Mouse (Mus musculus) retina, postnatal 7 days (tissue): ENCODE measurements around the gene Col5a1.

Experiments used
- DNase-seq: peaks from one replicate; pipeline ENCODE4 v3.0.0-alpha.2; 2012; ENCODE audit warnings: low read depth, low spot score

Gene Col5a1

DNA sequence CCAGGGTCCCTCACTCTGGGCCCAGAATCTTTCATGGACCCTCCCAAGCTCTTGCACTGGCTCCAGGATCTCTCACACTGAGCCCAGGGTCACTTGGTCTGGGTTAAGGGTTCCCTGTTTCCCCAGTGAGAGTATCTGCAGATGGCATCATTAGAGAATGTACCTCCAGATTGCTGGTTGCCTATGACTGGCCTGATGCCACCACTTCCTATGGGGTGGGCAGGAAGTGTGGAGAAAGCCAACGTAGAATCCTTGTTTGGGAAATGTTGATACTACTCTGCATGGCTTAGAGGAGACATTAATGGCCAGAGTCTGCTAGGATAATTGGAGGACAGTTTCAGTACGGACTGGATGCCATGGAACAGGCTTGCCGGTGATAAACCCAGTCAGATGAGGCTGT, 76.2 kb downstream of the Col5a1 start:
- DNase-seq: no peak

DNA sequence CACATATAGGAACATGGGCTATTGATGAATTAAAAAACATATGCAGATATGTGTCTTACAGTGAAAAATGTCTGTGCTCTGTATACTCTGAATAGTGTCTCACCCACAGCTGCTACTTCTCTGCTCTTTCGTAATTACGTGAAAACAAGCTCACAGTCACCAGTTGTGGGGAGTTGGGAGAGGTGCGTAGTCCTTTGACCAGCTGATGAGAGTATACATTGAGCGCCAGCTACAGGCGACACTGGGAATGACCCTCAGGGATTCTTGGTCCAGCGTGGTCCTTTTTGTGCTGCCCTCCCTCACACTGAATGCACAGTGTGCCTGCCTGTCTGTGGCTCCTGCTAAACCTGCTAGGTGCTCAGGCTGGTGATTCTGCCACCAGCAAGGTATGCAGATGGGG, 82.9 kb downstream of the Col5a1 start:
- peak; percentile 40 for DNase-seq

DNA sequence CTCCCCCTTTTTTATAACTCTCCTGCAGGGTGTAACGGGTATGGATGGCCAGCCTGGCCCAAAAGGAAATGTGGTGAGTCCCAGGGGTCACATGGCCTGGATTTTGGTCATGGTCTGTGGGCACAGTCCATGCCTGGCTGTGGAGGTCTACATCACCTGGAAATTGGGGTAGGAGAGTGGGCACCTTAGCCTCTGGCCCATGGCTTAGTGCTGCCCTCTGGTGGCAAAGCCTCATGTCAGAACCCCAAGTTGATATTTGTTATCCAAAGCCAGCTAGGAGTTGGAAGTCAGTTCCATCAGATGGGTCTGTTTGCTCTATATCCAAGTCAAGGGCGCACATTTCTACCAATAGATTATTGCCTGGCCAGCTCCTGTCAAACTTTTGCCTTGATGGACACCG, 87.6 kb downstream of the Col5a1 start:
- peak; percentile 59 for DNase-seq

DNA sequence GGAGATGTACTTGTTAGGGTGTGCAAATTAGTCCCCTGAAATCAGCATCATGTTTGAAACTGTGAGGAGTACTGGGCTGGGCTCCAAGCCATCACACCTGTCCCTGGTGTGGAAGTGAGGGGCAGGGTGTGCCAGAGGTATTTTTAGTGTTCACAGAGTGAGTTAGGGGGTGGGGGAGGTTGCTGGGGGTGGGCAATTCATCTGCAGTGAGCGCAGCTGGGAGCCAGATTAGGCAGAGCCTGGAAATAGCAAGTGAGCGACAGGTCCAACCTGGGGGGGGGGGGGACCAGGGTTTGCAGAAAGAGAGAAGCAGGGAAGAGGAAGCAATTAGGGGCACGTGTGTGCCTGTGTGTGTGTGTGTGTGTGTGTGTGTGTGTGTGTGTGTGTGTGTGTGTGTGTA, 89.6 kb downstream of the Col5a1 start:
- no peak for DNase-seq

DNA sequence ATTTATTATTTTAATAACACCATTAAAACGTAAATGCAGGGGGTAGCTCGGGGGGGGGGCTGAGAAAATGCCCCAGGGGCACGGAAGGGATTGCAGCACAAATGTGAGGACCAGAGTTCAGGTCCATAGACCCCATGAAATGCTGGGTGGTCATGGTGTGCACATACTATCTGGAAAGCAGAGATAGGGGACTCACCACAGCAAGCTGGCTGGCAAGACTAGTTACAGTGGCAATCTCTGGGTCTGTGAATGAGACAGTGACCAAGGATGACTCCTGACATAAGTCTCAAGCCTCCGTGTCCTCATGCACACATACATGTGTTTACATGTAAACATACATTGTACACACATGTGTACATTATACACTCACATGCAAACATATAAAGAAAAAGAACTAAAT, 90.3 kb downstream of the Col5a1 start:
- no peak for DNase-seq

DNA sequence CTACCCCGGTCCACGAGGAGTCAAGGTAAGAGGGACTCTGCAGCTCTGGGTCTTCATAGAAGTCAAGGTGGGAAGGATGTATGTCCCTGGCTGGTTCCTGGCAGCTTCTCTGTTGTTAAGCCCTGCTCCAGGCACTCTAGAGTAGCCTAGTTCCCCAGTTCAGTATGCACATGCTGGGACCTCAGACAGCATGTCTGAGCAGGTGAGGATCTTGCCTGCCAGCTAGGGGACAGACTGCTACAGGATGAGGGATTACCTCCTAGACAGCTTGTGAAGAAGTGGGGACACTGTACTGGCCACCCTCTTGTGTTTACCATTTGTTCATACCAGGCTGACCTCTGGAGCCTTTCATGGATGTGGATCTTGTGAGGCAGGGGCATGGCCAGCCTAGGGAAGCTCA, 94.8 kb downstream of the Col5a1 start:
- no peak for DNase-seq

DNA sequence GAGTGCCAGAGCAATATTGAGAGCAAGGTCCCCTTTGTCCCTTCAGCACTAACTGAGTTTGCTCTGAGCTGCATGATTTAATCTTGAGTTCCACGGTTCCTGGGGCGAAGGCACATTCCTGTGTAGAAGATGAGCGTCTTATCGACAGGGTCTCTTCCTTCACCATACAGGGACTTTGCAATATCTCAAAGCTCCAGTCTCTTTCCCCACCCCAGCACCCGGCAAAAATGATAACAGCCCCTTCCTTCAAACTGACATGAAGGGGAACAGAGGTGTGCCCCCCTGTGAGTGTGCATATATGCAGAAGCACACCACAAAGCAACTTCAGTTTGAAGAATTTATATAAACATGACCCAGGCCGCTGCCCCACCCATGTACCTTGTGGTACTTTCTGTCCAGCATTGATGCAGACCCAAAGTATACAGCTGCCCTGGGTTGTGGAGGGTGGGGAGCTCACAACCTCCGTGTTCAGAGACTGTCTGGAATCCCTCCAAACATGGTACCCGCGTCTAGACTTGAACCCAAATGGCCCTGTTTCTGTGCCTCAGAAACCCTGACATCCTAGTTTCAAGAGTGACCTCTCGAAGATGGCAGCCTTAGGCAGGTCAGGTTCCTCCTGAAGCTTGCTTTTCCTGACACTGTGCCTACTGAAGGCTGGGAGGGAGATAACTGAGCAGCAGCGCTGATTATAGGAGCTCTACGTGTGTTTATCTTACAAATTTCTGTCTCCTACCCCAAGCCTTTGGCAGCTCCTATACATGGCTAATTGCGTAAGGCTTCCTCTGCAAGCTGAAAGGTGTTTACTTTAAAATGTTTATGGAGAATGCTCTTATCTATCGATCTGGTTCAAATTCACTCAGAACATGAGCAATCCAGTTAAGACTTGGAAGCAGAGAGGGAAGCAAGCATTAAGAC, 95.7 kb downstream of the Col5a1 start:
- DNase-seq: no peak

DNA sequence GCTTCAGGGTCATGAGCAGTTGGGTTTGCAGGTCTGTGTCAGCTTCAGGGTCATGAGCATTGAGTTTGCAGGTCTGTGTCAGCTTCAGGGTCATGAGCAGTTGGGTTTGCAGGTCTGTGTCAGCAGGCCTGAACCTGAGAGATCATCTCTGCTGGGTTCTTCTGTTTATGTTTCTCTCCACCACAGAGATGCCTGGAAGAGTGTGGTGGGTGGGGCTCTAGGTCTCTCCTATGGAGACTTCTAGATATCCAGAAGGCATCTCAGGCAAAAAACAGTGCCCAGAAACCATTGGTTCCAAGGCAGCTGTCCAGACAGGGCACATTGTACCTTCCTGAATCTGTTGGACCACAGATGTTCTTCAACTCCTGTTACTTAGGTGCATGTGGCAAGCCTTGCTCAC, 96.9 kb downstream of the Col5a1 start:
- no peak for DNase-seq

DNA sequence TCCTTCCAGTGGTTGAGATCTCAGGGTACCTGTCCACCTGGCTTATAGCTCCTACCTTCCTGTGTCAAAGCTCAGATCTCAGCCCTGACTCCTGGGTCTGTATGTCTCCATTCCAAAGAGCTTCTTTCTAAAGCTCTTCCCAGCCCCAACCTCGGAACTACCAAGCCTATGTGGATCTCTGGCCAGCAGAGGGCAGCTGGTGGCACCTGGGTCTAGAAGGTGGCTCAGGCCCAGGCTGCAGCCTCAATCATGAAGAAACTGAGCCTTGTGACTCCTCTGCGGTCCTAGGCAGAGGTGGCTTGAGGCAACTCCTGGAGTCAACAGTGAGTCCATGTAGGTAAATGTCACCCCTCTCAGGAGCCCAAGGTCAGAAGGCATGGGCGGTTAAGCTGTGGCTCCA, 97.7 kb downstream of the Col5a1 start:
- DNase-seq: peak; percentile 33

DNA sequence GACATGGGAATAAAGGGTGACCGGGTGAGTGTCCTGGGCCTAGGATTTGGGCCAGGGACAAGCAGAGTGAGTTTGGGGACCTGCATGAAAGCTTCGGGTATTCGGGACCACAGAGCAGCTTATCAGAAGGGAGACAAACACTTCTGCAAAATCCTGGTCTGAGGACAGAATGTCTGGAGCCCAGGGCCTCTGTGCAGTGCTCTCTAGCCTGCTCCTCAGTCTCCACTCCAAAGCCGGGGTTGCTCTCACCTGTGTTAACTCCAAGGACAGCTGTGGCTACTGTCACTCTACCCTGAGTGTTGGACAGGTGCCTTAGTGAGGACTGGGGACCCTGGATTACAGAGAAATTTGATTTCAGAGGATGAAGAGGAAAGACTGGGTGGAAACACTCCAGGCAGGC, 100.5 kb downstream of the Col5a1 start:
- DNase-seq: no peak

DNA sequence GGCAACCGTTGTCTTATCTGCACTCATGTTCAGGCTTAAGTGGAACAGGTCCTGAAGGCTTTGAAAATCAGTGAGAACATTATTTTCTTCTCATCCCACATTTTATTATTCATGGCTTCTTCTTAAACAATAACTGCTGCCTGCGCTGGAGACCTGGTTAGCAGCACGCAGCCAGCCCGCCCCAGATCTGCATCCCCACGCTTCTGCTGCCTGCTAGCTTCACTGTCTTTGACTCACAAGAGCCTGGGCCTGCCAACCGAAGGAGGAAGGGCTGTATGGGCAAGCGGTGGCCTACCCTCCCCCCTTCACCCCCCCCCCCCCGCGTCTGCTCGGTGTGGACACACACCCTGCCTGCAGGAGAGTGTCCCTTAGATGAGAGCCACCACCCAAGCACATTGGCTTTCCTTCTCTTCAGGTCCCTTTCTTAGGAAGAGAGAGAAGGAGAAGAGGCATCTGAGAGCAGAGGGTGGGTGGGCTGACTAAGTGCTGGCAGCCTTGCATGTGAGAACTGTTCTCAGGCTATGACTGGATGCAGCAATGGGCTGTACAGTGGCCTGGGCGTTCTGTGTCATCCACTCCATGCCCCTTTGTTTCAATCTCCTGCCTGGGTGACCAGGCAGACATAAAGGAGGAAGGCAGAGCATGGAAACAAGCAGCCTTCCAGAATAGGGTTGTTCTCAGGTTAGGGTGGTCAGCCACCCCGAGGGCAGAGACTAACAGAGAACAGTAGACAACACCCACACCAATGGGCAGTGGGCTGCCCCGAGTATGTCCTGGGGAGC, 104.4 kb downstream of the Col5a1 start:
- DNase-seq: no peak

DNA sequence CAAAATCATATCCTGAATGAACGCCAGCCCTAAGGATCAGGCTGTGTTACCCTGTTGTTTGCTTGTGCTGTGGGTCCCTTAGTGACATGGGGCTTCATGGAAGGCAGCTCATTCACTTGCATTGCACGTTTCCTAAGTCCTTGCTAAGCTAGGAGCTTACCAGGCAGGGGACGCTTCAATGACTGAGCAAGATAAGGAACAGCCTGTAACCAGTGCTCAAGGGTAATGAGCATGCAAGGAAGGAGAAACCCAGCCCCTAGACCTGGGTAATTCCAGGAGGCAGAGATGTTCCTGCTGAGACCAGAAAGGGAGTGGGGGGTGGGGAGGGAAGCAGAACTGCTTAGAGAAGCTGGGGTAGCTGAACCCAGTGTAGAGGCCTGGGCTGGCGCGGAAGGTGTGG, 107.2 kb downstream of the Col5a1 start:
- DNase-seq: no peak

DNA sequence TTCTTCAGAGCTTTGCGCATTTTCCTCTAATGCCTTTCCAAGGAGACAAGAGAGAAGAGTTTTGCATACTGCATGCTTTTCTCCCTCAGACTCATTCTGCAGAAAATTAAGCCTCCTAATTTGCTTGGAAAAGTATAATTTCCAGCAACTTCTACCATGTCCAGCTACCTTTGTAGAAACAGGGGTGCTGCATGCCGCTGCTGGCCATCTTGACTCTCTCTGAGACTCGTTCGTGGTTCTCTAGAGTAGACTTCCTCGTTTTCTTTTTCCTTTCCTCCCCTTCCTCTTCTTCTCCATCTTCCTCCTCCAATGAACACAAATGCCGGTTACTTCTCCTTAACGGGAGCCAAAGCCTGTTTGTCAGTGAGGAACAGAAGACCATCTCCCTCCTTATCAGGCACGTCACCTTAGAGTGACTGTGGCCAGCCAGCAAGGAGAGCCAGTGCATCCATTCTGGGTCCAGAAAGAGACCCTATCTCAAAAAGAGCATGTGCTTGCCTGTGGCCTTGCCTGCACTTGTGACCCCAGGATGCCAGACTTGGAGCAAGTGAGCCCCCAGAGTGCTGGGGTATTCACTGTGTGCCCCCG, 113.9 kb downstream of the Col5a1 start:
- no peak for DNase-seq

DNA sequence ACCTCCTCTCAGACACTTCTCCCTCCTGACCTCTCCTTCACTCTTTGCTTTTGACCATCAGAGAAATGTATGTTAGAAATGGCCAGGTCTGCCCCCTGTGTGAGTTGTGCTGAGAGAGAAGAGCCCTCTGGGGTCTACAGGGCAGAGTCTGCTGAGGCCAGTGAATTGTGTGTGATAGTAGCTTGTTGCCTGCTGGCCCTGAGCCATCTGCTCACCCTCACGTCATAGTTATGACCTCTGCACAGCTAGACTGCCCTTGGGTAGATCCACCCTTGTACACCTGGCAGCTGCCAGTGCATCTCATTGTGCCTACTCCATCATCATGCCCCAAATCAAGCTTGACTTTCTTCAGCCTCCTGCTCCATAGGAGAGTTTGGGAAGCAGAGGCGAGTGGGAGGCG, 114.4 kb downstream of the Col5a1 start:
- no peak for DNase-seq

DNA sequence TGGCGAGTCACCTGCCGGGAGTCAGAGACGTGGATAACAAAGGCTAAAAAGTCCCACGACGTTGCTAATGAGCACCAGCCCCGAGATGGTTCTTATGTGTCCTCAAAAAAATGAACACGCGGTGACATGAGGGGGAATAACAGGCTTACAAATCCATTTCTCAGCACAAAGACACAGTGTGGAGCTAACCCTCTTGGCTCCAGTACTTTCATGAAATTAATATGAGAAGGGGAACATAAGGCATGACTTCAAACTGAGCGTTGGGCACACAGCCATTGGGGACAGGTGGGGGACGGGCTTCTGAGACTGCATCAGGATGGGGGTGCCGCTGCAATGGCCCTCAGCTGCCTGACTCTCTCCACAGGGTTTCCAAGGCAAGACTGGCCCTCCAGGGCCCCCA, 115.0 kb downstream of the Col5a1 start:
- no peak for DNase-seq

DNA sequence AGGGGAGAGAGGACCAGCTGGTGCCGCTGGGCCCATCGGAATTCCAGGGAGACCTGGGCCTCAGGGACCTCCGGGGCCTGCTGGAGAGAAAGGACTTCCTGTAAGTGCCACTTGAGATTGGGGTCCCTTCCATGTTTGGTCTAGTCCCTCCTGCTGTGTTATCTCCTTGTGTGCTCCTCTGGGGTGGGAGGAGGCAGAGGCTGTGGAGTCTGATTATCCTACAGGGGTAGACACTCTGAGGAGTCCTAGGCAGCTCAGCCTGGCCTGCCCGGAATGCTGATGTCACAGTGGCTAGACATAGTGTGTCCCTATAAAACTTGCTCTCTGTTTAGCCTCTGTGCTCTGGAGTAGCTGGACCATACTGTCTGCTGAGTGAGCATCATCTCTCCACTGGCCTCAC, 119.0 kb downstream of the Col5a1 start:
- DNase-seq: no peak

DNA sequence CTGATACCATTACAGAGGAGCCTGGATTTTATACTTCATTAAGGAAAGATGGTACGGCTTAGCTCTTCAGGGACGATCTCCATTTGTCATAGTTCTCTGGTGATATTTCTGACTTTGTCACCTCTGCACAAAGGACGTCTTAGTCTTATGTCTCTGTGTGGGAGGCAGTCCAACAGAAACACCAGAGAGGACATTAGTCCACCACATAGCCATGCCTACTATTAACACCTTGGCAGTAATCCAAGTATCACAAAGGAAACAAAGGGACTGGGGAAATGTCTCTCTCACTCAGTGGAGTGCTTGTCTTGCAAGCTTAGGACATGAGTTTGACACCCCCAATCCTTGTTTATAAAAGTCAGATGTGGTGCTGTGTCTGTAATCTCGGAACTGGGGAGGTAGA, 122.0 kb downstream of the Col5a1 start:
- DNase-seq: no peak

DNA sequence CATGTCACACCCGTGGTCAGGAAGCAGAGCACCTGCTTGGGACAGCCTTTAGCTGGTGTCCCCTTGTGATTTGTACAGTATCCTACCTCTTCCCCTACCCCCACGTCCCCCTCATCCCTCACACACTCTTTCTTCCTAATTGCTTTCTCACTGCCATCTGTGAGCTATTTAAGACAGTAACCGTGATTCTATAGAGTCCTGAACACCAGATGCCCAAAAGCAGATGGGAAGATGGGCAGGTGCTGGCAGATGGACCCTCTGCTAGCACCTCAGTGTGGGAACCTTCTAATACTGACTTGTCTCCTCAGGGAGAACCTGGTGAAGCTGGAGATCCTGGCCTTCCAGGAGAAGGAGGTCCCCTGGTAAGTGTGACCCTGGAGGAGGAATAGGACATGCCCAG, 126.1 kb downstream of the Col5a1 start:
- no peak for DNase-seq

DNA sequence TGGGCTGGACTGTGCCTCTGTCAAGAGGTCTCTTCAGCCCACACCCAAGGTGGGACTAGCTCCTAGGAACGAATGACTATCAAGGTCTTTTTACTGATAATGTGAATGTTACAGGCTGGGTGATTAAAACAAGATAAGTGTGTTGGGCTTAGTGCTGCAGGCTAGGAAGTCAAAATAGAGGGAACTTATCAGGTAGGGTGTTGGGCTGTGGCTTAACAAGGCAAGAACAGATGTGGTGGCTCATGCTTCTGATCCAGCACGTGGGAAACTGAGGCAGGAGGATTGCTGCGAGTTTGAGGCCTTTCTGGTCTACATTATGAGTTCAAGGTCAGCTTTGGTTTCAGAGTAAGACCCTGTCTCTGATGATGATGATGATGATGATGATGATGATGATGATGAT, 128.6 kb downstream of the Col5a1 start:
- no peak for DNase-seq

DNA sequence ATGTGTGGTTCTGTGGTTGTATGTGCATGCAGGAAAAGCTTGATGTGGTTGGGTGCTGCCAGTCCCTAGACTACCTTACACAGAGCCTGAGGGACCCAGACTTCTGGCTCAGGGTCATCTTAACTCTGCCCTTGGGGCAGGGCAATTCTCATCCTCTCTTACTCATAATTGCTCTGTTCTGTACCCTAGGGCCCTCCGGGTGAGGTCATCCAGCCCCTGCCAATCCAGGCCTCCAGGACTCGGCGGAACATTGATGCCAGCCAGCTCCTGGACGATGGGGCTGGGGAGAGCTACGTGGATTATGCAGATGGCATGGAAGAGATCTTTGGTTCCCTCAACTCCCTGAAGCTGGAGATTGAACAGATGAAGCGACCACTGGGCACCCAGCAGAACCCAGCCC, 138.2 kb downstream of the Col5a1 start:
- no peak for DNase-seq

DNA sequence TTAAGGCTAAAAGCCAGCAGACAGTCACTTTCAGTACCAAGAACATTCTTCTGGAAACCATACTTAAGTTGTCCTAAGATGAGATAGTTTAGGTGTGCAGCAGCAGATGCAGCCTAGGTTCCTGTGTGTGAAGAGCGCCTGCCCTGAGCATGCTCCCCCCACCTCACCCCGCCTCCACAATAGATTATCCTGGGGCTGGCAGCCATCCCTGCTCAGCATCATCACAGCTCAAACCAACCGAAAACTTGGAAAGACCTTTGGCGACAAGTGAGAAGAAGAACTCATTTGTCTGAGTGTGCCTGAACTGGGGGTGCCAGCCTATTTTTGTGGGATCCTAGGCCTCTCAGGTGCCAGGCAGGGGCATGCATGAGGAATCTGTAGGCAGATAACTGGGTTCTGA, 139.6 kb downstream of the Col5a1 start:
- peak; percentile 8 for DNase-seq

DNA sequence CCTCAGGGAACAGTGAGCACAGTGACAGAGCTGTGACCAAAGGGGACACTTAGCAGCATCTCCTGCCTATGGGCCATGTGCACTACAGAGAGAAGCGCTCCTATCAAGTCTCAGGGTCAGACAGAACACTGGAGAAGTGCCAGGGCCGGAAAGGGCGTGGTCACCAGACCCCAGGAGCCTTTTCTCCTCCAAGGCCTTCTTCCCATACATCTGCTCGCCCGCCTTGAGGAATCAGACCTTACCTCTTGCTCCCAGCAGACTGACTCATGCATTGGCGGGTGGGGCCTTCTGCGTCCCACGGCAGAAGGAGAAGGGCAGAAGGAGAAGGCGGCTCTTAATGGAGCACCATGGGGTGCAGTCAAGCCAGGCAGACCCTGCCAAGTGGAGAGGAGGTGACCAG, 145.6 kb downstream of the Col5a1 start:
- no peak for DNase-seq

DNA sequence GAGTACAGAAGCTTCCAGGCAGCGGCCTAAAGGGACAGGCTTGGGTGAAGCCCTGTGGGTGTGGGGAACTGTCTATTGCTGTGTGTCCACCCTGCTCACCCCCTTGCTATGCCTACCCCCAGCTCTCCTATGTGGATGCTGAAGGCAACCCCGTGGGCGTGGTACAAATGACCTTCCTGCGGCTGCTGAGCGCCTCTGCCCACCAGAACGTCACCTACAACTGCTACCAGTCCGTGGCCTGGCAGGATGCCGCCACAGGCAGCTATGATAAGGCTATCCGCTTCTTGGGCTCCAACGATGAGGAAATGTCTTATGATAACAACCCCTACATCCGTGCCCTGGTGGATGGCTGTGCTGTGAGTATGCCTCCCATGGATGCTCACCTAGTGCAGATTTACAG, 146.2 kb downstream of the Col5a1 start:
- no peak for DNase-seq
